Mouse (Mus musculus): ENCODE data around the gene Tas2r126.

- TF ChIP-seq CTCF (IDR thresholded peaks at IDR 0.05; ENCODE audit: extremely low read depth, insufficient read length, insufficient replicate concordance, low read depth, low read length), result no peak
- TF ChIP-seq POLR2A (IDR thresholded peaks at IDR 0.05; ENCODE audit: low read depth, low read length), result no peak
Measured at GRCm38 (mm10) chr6:42465096-42465495, 30.8 kb downstream of the Tas2r126 start, which contains the start of gene Olfr458.
